Mouse (Mus musculus) hindbrain, postnatal 0 days (tissue): ENCODE data around the gene Lhfp. TPM values are rescaled to one million over a fixed set of nuclear protein-coding genes. Genes with fewer than 3 reads are reported as not detected.

ENCODE experiments used
- ATAC-seq: fragments of 200-750 bp; cut with Nextera tagmentation; 2 replicates; pipeline ENCODE4 v1.8.0; 2017; ENCODE audit warnings: mild to moderate bottlenecking, moderate TSS enrichment, moderate library complexity
- DNase-seq: peaks from one replicate; pipeline ENCODE4 v3.0.0-alpha.2; 2015; ENCODE audit warnings: low spot score
- H3K27ac ChIP-seq: fragments of 300-500 bp; sonication (generic); 2 replicates; pipeline ENCODE4 v1.5.1; 2014; ENCODE audit warnings: mild to moderate bottlenecking
- H3K27me3 ChIP-seq: fragments of 300-500 bp; sonication (generic); 2 replicates; pipeline ENCODE4 v1.6.1; 2014; ENCODE audit warnings: low read length, mixed read lengths; ENCODE audit not compliant: insufficient read depth
- H3K36me3 ChIP-seq: fragments of 300-500 bp; sonication (generic); 2 replicates; pipeline ENCODE4 v1.6.1; 2014; ENCODE audit warnings: low read length, mixed read lengths; ENCODE audit not compliant: insufficient read depth
- H3K4me1 ChIP-seq: fragments of 300-500 bp; sonication (generic); 2 replicates; pipeline ENCODE4 v1.6.1; 2014; ENCODE audit warnings: antibody characterized with exemption, low read length, mixed read lengths; ENCODE audit not compliant: insufficient read depth
- H3K4me2 ChIP-seq: fragments of 300-500 bp; sonication (generic); 2 replicates; pipeline ENCODE4 v1.6.1; 2014; ENCODE audit warnings: low read depth, mild to moderate bottlenecking, low read length, moderate library complexity, mixed read lengths
- H3K4me3 ChIP-seq: fragments of 300-500 bp; sonication (generic); 2 replicates; pipeline ENCODE4 v1.5.1; 2014; ENCODE audit warnings: low read length
- H3K9ac ChIP-seq: fragments of 300-500 bp; sonication (generic); replicated peaks from 2 replicates; pipeline ENCODE4 v1.6.1; 2014; ENCODE audit warnings: mild to moderate bottlenecking, low read length, moderate library complexity, mixed read lengths
- H3K9me3 ChIP-seq: fragments of 300-500 bp; sonication (generic); 2 replicates; pipeline ENCODE4 v1.6.1; 2016; ENCODE audit warnings: low read length, mixed read lengths
- CTCF ChIP-seq: IDR thresholded peaks from 2 replicates; pipeline ENCODE4 v1.5.1; 2016; ENCODE audit warnings: antibody characterized with exemption, control low read depth, low read depth
- WGBS: fragments of 180-500 bp; shearing (Covaris S2); extraction: QIAGEN DNeasy Blood & Tissue Kit; methylation state at CpG from one replicate; pipeline ENCODE4 v1.1.7; 2014; 5-methylcytosine and 5-hydroxymethylcytosine counted together
- polyA plus RNA-seq: library from polyadenylated mRNA; unstranded; fragments of >200 nt; fragmentation: Nextera tagmentation; extraction: Ambion mirVana; gene quantifications from 2 replicates; pipeline ENCODE4 v1.2.1, GENCODE M21; 2015
- total RNA-seq: library from RNA; depleted of rRNA; stranded (reverse); fragments of >200 nt; gene quantifications from 2 replicates; pipeline ENCODE4 v1.2.3, GENCODE M21; 2014

The Lhfp gene
- total and polyA plus RNA-seq, 2 experiments from 2014 or later = 57.2 to 68.0 TPM

DNA sequence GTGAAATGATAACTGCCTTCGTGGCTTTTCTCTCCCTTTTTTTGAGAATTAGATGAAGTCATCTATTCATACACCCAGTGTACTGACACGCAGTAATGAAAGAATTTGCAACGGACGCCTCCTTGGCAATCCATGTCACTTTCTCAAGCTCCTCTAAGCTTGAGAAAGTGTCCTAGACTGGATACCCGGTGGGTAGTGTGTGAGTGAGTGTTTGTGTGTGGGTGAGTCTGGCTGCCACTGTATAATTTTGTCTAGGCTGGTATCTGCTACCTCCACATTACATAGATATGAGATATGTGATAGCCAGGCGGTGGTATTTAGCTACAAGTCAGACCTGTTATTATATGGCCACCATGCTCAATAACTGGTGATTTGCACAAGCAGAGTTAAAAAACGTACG is 1.6 kb upstream of the Lhfp start:
- ATAC-seq = no peak
- WGBS = 68% methylated on average over 8 of the region's 8 CpGs
- H3K4me2 ChIP-seq = no peak overlapping the region
- no peak overlapping the region for H3K27ac ChIP-seq
- H3K4me3 ChIP-seq = no peak overlapping the region
- no peaks in the 10 kb centered on the region for H3K4me1 ChIP-seq
- H3K9me3 ChIP-seq = no peaks in the 10 kb centered on the region
- no peaks in the 10 kb centered on the region for H3K36me3 ChIP-seq
- H3K9ac ChIP-seq = no peak overlapping the region
- DNase-seq = no peak
- TF ChIP-seq CTCF = no peak
- no peaks in the 10 kb centered on the region for H3K27me3 ChIP-seq

DNA sequence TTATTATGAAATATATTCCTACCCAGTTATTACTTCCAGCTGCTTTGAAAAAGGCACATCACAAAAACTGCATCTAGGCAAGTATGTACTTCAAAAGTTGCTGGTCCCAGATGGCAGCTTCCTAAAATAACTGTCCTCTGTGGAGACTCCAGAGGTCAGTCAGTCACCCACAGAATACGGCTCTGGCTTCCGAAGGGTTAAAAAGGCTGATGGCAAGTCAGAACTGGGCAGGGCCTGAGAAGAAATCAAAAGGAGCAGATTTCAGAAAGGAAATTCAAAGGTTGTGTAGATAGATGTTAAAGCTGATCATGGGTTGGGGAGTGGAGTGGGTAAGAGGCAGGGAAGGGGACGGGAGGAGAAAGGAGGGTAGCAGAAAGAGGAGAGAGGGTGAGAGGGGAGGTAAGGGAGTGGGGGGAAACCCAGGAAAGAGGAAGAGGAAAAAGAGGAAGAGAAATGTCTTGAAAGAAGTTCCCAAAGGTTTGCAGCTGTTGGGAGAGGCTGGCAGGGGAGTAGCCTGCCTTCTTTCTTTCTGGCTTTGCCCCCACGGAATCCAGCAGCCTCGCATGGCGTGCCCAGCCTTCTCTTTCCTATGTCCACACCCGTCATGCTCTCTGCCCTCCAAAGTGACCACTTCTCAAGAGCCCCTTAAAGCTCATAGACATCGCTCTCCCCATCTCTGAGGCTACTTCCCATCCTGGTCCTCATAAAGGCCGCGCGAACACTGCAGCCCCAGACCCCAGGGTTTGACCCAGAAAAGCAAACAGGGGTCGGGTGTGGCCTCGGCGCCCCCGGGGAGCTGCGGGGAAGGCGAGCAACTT is 526 bp upstream of the Lhfp start:
- Histone ChIP-seq H3K9ac (peak overlapping the region; percentile 56), H3K4me3 (peak overlapping the region; percentile 71), H3K9me3 (no peaks in the 10 kb centered on the region), H3K4me2 (peak overlapping the region; percentile 84), H3K27ac (peak overlapping the region; percentile 64; the same call in 1 of the 2 replicates), H3K4me1 (no peaks in the 10 kb centered on the region), H3K27me3 (no peaks in the 10 kb centered on the region), H3K36me3 (no peaks in the 10 kb centered on the region)
- 7% methylated on average over 16 of the region's 17 CpGs for WGBS
- no peak for TF ChIP-seq CTCF
- no peak for DNase-seq
- peak; percentile 63; the same call in 1 of the 2 replicates for ATAC-seq

DNA sequence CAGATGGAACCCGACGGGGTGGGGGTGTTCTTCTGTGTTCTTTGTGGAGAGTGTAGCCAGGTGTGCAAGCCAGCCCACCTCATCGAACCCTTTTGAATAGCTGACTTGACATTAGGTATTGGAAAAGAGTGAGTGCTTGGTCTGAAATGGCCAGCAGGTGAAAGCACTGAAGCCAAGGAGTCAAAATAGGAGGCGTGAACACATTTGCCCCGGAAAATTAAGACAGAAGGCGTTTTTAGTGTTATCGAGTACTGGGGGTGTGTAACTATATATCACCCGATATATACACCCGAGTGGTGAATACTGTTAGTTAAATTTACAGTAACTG is 876 bp downstream of the Lhfp start:
- peak overlapping the region; percentile 84 for H3K4me2 ChIP-seq
- H3K9me3 ChIP-seq = no peaks in the 10 kb centered on the region
- H3K27me3 ChIP-seq = no peaks in the 10 kb centered on the region
- DNase-seq (no peak), ATAC-seq (no peak)
- no peaks in the 10 kb centered on the region for H3K4me1 ChIP-seq
- peak overlapping the region; percentile 64; the same call in 1 of the 2 replicates for H3K27ac ChIP-seq
- WGBS = 19% methylated on average over 9 of the region's 9 CpGs
- H3K36me3 ChIP-seq = no peaks in the 10 kb centered on the region
- peak; percentile 25 for TF ChIP-seq CTCF
- H3K9ac ChIP-seq = peak overlapping the region; percentile 56
- H3K4me3 ChIP-seq = peak overlapping the region; percentile 71

DNA sequence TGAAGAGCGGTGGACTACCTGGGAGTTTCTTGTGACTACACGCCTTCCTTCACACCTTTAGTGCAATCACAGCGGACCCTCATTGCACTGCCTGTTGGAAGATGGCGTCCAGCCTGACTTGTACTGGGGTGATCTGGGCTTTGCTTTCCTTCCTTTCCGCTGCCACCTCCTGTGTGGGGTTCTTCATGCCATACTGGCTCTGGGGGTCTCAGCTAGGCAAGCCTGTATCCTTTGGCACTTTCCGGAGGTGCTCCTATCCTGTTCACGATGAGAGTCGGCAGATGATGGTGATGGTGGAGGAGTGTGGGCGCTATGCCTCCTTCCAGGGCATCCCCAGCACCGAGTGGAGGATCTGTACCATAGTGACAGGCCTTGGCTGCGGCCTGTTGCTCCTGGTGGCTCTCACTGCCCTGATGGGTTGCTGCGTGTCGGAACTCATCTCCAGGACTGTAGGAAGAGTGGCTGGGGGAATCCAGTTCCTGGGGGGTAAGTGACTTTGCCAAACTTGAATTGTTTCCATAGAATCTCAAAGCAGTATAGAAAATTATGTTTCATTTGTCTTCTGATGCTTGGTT is 2.0 kb downstream of the Lhfp start:
- Histone ChIP-seq H3K9me3 (no peaks in the 10 kb centered on the region), H3K4me2 (peak overlapping the region; percentile 84), H3K27ac (no peak overlapping the region), H3K36me3 (no peaks in the 10 kb centered on the region), H3K4me3 (peak overlapping the region; percentile 71), H3K9ac (no peak overlapping the region), H3K4me1 (no peaks in the 10 kb centered on the region), H3K27me3 (no peaks in the 10 kb centered on the region)
- no peak for TF ChIP-seq CTCF
- DNase-seq = no peak
- ATAC-seq = no peak
- 77% methylated on average over 13 of the region's 13 CpGs for WGBS

DNA sequence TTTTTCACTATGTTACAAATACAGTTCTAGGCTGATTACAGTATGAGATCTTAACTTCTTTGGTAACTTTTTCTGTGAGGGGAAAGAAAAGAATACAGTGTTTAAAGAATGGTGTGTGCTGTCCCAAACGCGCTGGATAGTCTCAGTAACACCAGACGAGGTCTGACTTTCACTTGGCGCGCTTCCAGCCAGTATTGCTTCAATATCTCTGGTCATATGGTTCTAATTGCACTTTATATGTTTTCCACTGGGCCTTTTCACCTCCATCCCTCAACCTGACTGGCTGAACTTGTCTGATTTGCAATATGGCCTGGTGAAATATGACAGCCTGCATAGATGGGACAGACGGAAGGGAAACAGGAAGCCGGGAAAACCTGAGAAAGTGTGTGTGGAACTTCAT is 2.9 kb downstream of the Lhfp start:
- Histone ChIP-seq H3K4me3 (peak overlapping the region; percentile 71), H3K4me1 (no peaks in the 10 kb centered on the region), H3K27ac (no peak overlapping the region), H3K9me3 (no peaks in the 10 kb centered on the region), H3K27me3 (no peaks in the 10 kb centered on the region), H3K4me2 (peak overlapping the region; percentile 84), H3K9ac (no peak overlapping the region), H3K36me3 (no peaks in the 10 kb centered on the region)
- TF ChIP-seq CTCF = no peak
- DNase-seq (no peak), ATAC-seq (no peak)
- WGBS = 52% methylated on average over 7 of the region's 7 CpGs

DNA sequence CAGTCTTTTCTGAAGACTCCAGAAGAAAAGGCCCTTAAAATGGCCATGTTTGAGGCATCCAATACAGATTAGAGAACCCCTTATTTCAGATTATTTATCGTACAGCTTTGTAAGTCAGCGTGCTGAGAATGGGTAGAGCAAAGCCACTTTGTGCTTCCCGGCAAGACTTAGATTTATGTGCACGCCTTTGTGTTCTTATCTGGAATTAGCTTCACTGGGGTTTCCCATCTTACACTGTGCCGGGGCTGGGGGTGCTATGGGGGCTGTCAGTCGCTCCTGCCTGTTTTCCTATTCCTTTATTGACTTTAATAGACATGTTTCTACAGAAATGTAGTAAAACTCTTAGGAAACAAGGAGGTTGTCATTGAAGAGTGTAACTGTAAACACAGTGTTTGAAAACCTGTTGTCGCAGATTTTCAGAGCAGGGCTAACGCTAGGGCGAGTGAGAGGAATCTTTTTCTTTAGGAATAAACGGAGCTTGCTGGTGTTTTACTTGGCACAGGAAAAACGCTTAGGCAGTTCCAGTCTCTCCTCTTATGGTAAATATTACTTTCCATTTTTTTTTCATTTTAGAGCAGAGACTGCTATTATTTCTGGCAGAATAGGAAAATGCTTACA is 3.5 kb downstream of the Lhfp start:
- no peaks in the 10 kb centered on the region for H3K4me1 ChIP-seq
- H3K4me2 ChIP-seq = peak overlapping the region; percentile 84
- WGBS = 45% methylated on average over 11 of the region's 11 CpGs
- H3K9ac ChIP-seq = no peak overlapping the region
- no peaks in the 10 kb centered on the region for H3K9me3 ChIP-seq
- peak overlapping the region; percentile 71 for H3K4me3 ChIP-seq
- no peaks in the 10 kb centered on the region for H3K27me3 ChIP-seq
- H3K36me3 ChIP-seq = no peaks in the 10 kb centered on the region
- TF ChIP-seq CTCF = no peak
- H3K27ac ChIP-seq = no peak overlapping the region
- no peak for ATAC-seq
- DNase-seq = no peak
